Mouse (Mus musculus): ENCODE measurements around the gene Rara. TPM values are rescaled to one million over a fixed set of nuclear protein-coding genes. Genes with fewer than 3 reads are reported as not detected.

The Rara gene
- polyA plus RNA-seq, 1 experiment from 2014 or later = 38.6 TPM

- no peak overlapping the region for H3K9ac ChIP-seq
- no peaks in the 10 kb centered on the region for H3K9me3 ChIP-seq (replicated peaks)
- no peak overlapping the region for H3K4me3 ChIP-seq
- H3K27me3 ChIP-seq = no peaks in the 10 kb centered on the region
- peaks cover 44% of the 10 kb centered on the region for H3K36me3 ChIP-seq
- no peak overlapping the region for H3K4me2 ChIP-seq (replicated peaks)
- 93% methylated on average over 9 of the region's 9 CpGs for whole genome bisulfite sequencing
- H3K27ac ChIP-seq = no peak overlapping the region
- H3K4me1 ChIP-seq = no peaks in the 10 kb centered on the region
- ATAC-seq (ENCODE audit: low FRiP score) = no peak
These were observed 79.2 kb downstream of the Rara start for GRCm38 (mm10) chr11:99006788-99007187.

- Histone ChIP-seq H3K4me2 (replicated peaks) (no peak overlapping the region), H3K4me3 (no peak overlapping the region), H3K4me1 (no peaks in the 10 kb centered on the region), H3K9ac (no peak overlapping the region), H3K27me3 (no peaks in the 10 kb centered on the region), H3K9me3 (replicated peaks) (no peaks in the 10 kb centered on the region), H3K27ac (no peak overlapping the region), H3K36me3 (peaks cover 39% of the 10 kb centered on the region)
- WGBS = 91% methylated on average over 4 of the region's 4 CpGs
- ATAC-seq (ENCODE audit: low FRiP score) = no peak
These were observed 82.5 kb downstream of the Rara start for GRCm38 (mm10) chr11:99010124-99010523.

- WGBS = 96% methylated on average over 5 of the region's 5 CpGs
- no peak for ATAC-seq (ENCODE audit: low FRiP score)
- Histone ChIP-seq H3K9ac (no peak overlapping the region), H3K27me3 (no peaks in the 10 kb centered on the region), H3K27ac (no peak overlapping the region), H3K4me1 (no peaks in the 10 kb centered on the region), H3K4me3 (no peak overlapping the region), H3K4me2 (replicated peaks) (no peak overlapping the region), H3K9me3 (replicated peaks) (no peaks in the 10 kb centered on the region), H3K36me3 (peaks cover 43% of the 10 kb centered on the region)
These were observed 83.1 kb downstream of the Rara start for GRCm38 (mm10) chr11:99010706-99011105.

GRCm38 (mm10) chr11:99013856-99014255 lies 86.2 kb downstream of the Rara start:
- Histone ChIP-seq H3K4me2 (replicated peaks) (no peak overlapping the region), H3K36me3 (peaks cover 52% of the 10 kb centered on the region), H3K27ac (no peak overlapping the region), H3K9ac (no peak overlapping the region), H3K27me3 (no peaks in the 10 kb centered on the region), H3K4me3 (no peak overlapping the region), H3K9me3 (replicated peaks) (no peaks in the 10 kb centered on the region), H3K4me1 (no peaks in the 10 kb centered on the region)
- ATAC-seq (ENCODE audit: low FRiP score) = no peak
- 86% methylated on average over 1 of the region's 1 CpGs for WGBS

- no peaks in the 10 kb centered on the region for H3K9me3 ChIP-seq (replicated peaks)
- 93% methylated on average over 6 of the region's 6 CpGs for WGBS
These were observed 92.2 kb downstream of the Rara start for GRCm38 (mm10) chr11:99019844-99020243.

GRCm38 (mm10) chr11:99022384-99022933 lies 94.8 kb downstream of the Rara start:
- H3K9ac ChIP-seq = peak overlapping the region; percentile 69; the same call in 1 of the 2 replicates
- no peaks in the 10 kb centered on the region for H3K27me3 ChIP-seq
- peak overlapping the region; percentile 72 for H3K4me2 ChIP-seq (replicated peaks)
- no peaks in the 10 kb centered on the region for H3K9me3 ChIP-seq (replicated peaks)
- H3K4me3 ChIP-seq = peak overlapping the region; percentile 69
- H3K36me3 ChIP-seq = peaks cover 25% of the 10 kb centered on the region
- H3K4me1 ChIP-seq = peaks cover 18% of the 10 kb centered on the region
- 86% methylated on average over 5 of the region's 5 CpGs for WGBS
- no peak for ATAC-seq (ENCODE audit: low FRiP score)
- H3K27ac ChIP-seq = no peak overlapping the region

More at GRCm38 (mm10) chr11:99019844-99020243, 92.2 kb downstream of the Rara start:
- Histone ChIP-seq H3K4me1 (peaks cover 18% of the 10 kb centered on the region), H3K4me2 (replicated peaks) (no peak overlapping the region), H3K27ac (no peak overlapping the region), H3K9ac (no peak overlapping the region), H3K36me3 (peaks cover 37% of the 10 kb centered on the region), H3K4me3 (no peak overlapping the region), H3K27me3 (no peaks in the 10 kb centered on the region)
- ATAC-seq (ENCODE audit: low FRiP score) = no peak

- no peak for ATAC-seq (ENCODE audit: low FRiP score)
- peaks cover 18% of the 10 kb centered on the region for H3K4me1 ChIP-seq
- peak overlapping the region; percentile 69 for H3K4me3 ChIP-seq
- peaks cover 19% of the 10 kb centered on the region for H3K36me3 ChIP-seq
- H3K9ac ChIP-seq = peak overlapping the region; percentile 69
- no peaks in the 10 kb centered on the region for H3K27me3 ChIP-seq
- H3K4me2 ChIP-seq (replicated peaks) = peak overlapping the region; percentile 72
- 11% methylated on average over 4 of the region's 4 CpGs for WGBS
- H3K9me3 ChIP-seq (replicated peaks) = no peaks in the 10 kb centered on the region
- peak overlapping the region; percentile 8; the same call in 1 of the 2 replicates for H3K27ac ChIP-seq
These were observed 95.5 kb downstream of the Rara start for GRCm38 (mm10) chr11:99023094-99023493.

- Histone ChIP-seq H3K4me3 (peak within 1 kb of the TSS; percentile 69), H3K9me3 (replicated peaks) (no peaks in the 10 kb centered on the region), H3K9ac (peak within 1 kb of the TSS; percentile 69), H3K27ac (peak within 1 kb of the TSS; percentile 8), H3K4me2 (replicated peaks) (peak within 1 kb of the TSS; percentile 72), H3K4me1 (peaks cover 18% of the 10 kb centered on the region), H3K27me3 (no peaks in the 10 kb centered on the region), H3K36me3 (peaks cover 17% of the 10 kb centered on the region)
- under 1% methylated on average over 54 of the region's 54 CpGs for WGBS
- peak; percentile 96 for ATAC-seq (ENCODE audit: low FRiP score)
These were observed 96.2 kb downstream of the Rara start, which contains the start of gene Top2a for GRCm38 (mm10) chr11:99023500-99024467. TSS of gene Top2a (minus strand) at chr11:99024189.

Other genes with a start within 250 kb of the Rara start
- gene Psmd3, start 245.3 kb upstream of the Rara start, polyA plus RNA-seq (2016; fragmentation: Nextera tagmentation; extraction: Ambion mirVana) = 222 and 226 TPM in 2 replicates
- gene Csf3, start 226.6 kb upstream of the Rara start, polyA plus RNA-seq (2016; fragmentation: Nextera tagmentation; extraction: Ambion mirVana) = not detected in 2 replicates
- 85.0 and 86.9 TPM in 2 replicates for gene Med24, start 198.4 kb upstream of the Rara start, polyA plus RNA-seq (2016; fragmentation: Nextera tagmentation; extraction: Ambion mirVana)
- 67.2 and 68.4 TPM in 2 replicates for gene Thra, start 187.2 kb upstream of the Rara start, polyA plus RNA-seq (2016; fragmentation: Nextera tagmentation; extraction: Ambion mirVana)
- 1.2 and 1.3 TPM in 2 replicates for gene Nr1d1, start 152.5 kb upstream of the Rara start, polyA plus RNA-seq (2016; fragmentation: Nextera tagmentation; extraction: Ambion mirVana)
- 38.8 and 40.4 TPM in 2 replicates for gene Msl1, start 132.3 kb upstream of the Rara start, polyA plus RNA-seq (2016; fragmentation: Nextera tagmentation; extraction: Ambion mirVana)
- gene Casc3, start 122.9 kb upstream of the Rara start, polyA plus RNA-seq (2016; fragmentation: Nextera tagmentation; extraction: Ambion mirVana) = 62.5 and 66.5 TPM in 2 replicates
- gene Rapgefl1, start 91.0 kb upstream of the Rara start, polyA plus RNA-seq (2016; fragmentation: Nextera tagmentation; extraction: Ambion mirVana) = 3.1 and 4.1 TPM in 2 replicates
- 4.7 and 5.0 TPM in 2 replicates for gene Wipf2, start 64.2 kb upstream of the Rara start, polyA plus RNA-seq (2016; fragmentation: Nextera tagmentation; extraction: Ambion mirVana)
- gene Cdc6, start 20.0 kb upstream of the Rara start, polyA plus RNA-seq (2016; fragmentation: Nextera tagmentation; extraction: Ambion mirVana) = 19.0 and 20.2 TPM in 2 replicates
- 0.88 and 1.1 TPM in 2 replicates for gene Gjd3, start 55.2 kb downstream of the Rara start, polyA plus RNA-seq (2016; fragmentation: Nextera tagmentation; extraction: Ambion mirVana)
- gene Top2a, start 96.4 kb downstream of the Rara start, polyA plus RNA-seq (2016; fragmentation: Nextera tagmentation; extraction: Ambion mirVana) = 195 and 199 TPM in 2 replicates
- 428 and 445 TPM in 2 replicates for gene Igfbp4, start 113.4 kb downstream of the Rara start, polyA plus RNA-seq (2016; fragmentation: Nextera tagmentation; extraction: Ambion mirVana)
- gene Tns4, start 161.5 kb downstream of the Rara start, polyA plus RNA-seq (2016; fragmentation: Nextera tagmentation; extraction: Ambion mirVana) = 0.32 and 0.36 TPM in 2 replicates
- 0.25 and 0.42 TPM in 2 replicates for gene Ccr7, start 227.3 kb downstream of the Rara start, polyA plus RNA-seq (2016; fragmentation: Nextera tagmentation; extraction: Ambion mirVana)

Data from hindbrain, embryonic 12.5 days (tissue).